Mouse (Mus musculus) lung, embryonic 15.5 days (tissue): ENCODE measurements around the gene Spout1. TPM values are rescaled to one million over a fixed set of nuclear protein-coding genes. Genes with fewer than 3 reads are reported as not detected.

Experiments
- ATAC-seq: fragments of 200-750 bp; cut with Nextera tagmentation; 2 replicates; pipeline ENCODE4 v1.8.0; 2017; ENCODE audit warnings: moderate number of reproducible peaks, borderline replicate concordance; ENCODE audit not compliant: low FRiP score, low TSS enrichment; ENCODE audit errors: extremely low read depth
- H3K27ac ChIP-seq: fragments of 300-500 bp; sonication (generic); 2 replicates; pipeline ENCODE4 v1.5.1; 2015; ENCODE audit warnings: moderate library complexity, mild to moderate bottlenecking, inconsistent platforms
- H3K27me3 ChIP-seq: fragments of 300-500 bp; sonication (generic); 2 replicates; pipeline ENCODE4 v1.6.1; 2015; ENCODE audit warnings: inconsistent platforms
- H3K36me3 ChIP-seq: fragments of 300-500 bp; sonication (generic); 2 replicates; pipeline ENCODE4 v1.6.1; 2015; ENCODE audit warnings: inconsistent platforms
- H3K4me1 ChIP-seq: fragments of 300-500 bp; sonication (generic); 2 replicates; pipeline ENCODE4 v1.6.1; 2015; ENCODE audit warnings: inconsistent platforms
- H3K4me2 ChIP-seq: fragments of 300-500 bp; sonication (generic); 2 replicates; pipeline ENCODE4 v1.6.1; 2015; ENCODE audit warnings: inconsistent platforms, mild to moderate bottlenecking, moderate library complexity
- H3K4me3 ChIP-seq: fragments of 300-500 bp; sonication (generic); 2 replicates; pipeline ENCODE4 v1.5.1; 2015; ENCODE audit warnings: mild to moderate bottlenecking, inconsistent platforms
- H3K9ac ChIP-seq: fragments of 300-500 bp; sonication (generic); 2 replicates; pipeline ENCODE4 v1.6.1; 2015; ENCODE audit warnings: inconsistent platforms
- H3K9me3 ChIP-seq: fragments of 300-500 bp; sonication (generic); 2 replicates; pipeline ENCODE4 v1.6.1; 2016; ENCODE audit warnings: inconsistent platforms
- WGBS: fragments of 180-500 bp; shearing (Covaris S2); methylation state at CpG from one replicate; pipeline ENCODE4 v1.1.7; 2015; 5-methylcytosine and 5-hydroxymethylcytosine counted together
- polyA plus RNA-seq: library from polyadenylated mRNA; unstranded; fragments of >200 nt; fragmentation: Nextera tagmentation; extraction: Ambion mirVana; gene quantifications from 2 replicates; pipeline ENCODE4 v1.2.1, GENCODE M21; 2015

Gene Spout1
- polyA plus RNA-seq, 1 experiment from 2014 or later = 71.8 TPM

DNA sequence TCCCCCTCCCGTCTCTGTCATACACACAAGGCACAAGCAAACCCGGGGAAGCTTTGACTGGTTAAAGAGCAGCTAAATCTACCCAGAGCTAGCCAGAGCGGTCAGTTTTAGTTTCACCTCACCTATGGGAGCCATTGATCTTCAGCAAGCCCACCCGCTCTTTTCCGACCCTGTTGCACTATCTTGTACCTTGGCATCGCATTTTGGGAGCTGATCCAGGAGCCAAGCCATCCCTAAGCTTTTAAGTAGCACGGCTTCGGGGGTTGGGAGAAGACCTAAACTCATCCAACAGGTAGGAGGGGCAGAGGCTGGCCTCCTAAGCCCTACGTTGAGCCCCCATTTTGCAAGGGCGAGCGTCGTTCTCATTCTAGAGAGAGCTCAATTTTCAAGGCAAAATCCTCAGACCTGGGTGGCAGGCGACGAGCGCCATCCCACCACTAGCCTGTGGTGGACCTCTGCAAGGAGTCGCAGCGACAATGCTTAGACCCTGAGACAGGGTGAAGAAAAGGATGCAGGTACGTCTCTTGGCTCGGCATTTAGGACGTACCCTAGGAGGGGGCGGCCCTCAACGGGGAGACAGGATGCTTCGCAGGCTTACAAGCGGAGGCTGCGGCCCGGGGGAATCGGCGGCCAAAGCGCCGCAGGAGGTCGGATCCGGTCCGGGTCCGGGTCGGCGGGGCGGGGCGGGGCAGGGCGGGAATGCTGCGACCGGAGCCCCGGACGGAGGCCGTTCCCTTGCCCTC lies 54.4 kb downstream of the Spout1 start:
- H3K4me3 ChIP-seq = peak overlapping the region; percentile 61
- peak overlapping the region; percentile 86 for H3K27ac ChIP-seq
- ATAC-seq = peak; percentile 71
- 1% methylated on average over 44 of the region's 44 CpGs for WGBS
- no peaks in the 10 kb centered on the region for H3K9me3 ChIP-seq
- peak overlapping the region; percentile 80 for H3K4me2 ChIP-seq
- H3K4me1 ChIP-seq = peaks cover 15% of the 10 kb centered on the region
- H3K27me3 ChIP-seq = no peaks in the 10 kb centered on the region
- no peaks in the 10 kb centered on the region for H3K36me3 ChIP-seq
- H3K9ac ChIP-seq = peak overlapping the region; percentile 90

Other genes starting within 250 kb of the Spout1 start
- 64.5 and 67.9 TPM in 2 replicates for gene Gle1, start 243.0 kb downstream of the Spout1 start, polyA plus RNA-seq
- gene Sptan1, start 212.9 kb downstream of the Spout1 start, polyA plus RNA-seq = 95.5 and 102 TPM in 2 replicates
- gene Wdr34, start 129.6 kb downstream of the Spout1 start, polyA plus RNA-seq = 34.0 and 34.5 TPM in 2 replicates
- gene Set, start 121.1 kb downstream of the Spout1 start, polyA plus RNA-seq = 449 and 465 TPM in 2 replicates
- gene Pkn3, start 100.8 kb downstream of the Spout1 start, polyA plus RNA-seq = 13.2 and 14.7 TPM in 2 replicates
- gene Zdhhc12, start 84.8 kb downstream of the Spout1 start, polyA plus RNA-seq = 31.4 and 32.5 TPM in 2 replicates
- 6.5 and 8.1 TPM in 2 replicates for gene Zer1, start 53.9 kb downstream of the Spout1 start, polyA plus RNA-seq
- 8.3 and 9.5 TPM in 2 replicates for gene Tbc1d13, start 44.7 kb downstream of the Spout1 start, polyA plus RNA-seq
- gene Endog, start 7.0 kb downstream of the Spout1 start, polyA plus RNA-seq = 16.2 and 16.7 TPM in 2 replicates
- 10.6 and 11.3 TPM in 2 replicates for gene Kyat1, start 27.4 kb upstream of the Spout1 start, polyA plus RNA-seq
- 39.1 and 40.9 TPM in 2 replicates for gene Lrrc8a, start 59.3 kb upstream of the Spout1 start, polyA plus RNA-seq
- 0.10 and 0.25 TPM in 2 replicates for gene Gm28035, start 62.1 kb upstream of the Spout1 start, polyA plus RNA-seq
- gene Phyhd1, start 87.7 kb upstream of the Spout1 start, polyA plus RNA-seq = 7.1 and 7.3 TPM in 2 replicates
- gene Gm28038, start 102.6 kb upstream of the Spout1 start, polyA plus RNA-seq = not detected in 2 replicates
- gene Dolk, start 107.9 kb upstream of the Spout1 start, polyA plus RNA-seq = 28.8 and 31.9 TPM in 2 replicates
- 28.2 and 30.4 TPM in 2 replicates for gene Nup188, start 107.9 kb upstream of the Spout1 start, polyA plus RNA-seq
- gene Sh3glb2, start 180.9 kb upstream of the Spout1 start, polyA plus RNA-seq = 74.3 and 80.3 TPM in 2 replicates
- gene Miga2, start 185.8 kb upstream of the Spout1 start, polyA plus RNA-seq = 21.2 and 24.2 TPM in 2 replicates
- gene Dolpp1, start 213.8 kb upstream of the Spout1 start, polyA plus RNA-seq = 37.7 and 46.9 TPM in 2 replicates
- 32.0 and 34.1 TPM in 2 replicates for gene Crat, start 237.4 kb upstream of the Spout1 start, polyA plus RNA-seq
- 164 and 165 TPM in 2 replicates for gene Ptpa, start 237.6 kb upstream of the Spout1 start, polyA plus RNA-seq